Mouse (Mus musculus): Measurements from ENCODE around the gene Trim50.
"Not testable (repeated sequence)": the region's sequence is repeated elsewhere in the genome, so short reads cannot be mapped to it uniquely, and the experiment has no call there.

The Trim50 gene

GRCm38 (mm10) chr5:135352995-135353394 lies at the start of gene Trim50:
Trim50 (plus strand) TSS chr5:135353295.
- DNase-seq = no peak

GRCm38 (mm10) chr5:135306321-135306965 lies 46.7 kb upstream of the Trim50 start:
- DNase-seq = no peak

- DNase-seq = no peak
Observed at GRCm38 (mm10) chr5:135316177-135316576, 36.9 kb upstream of the Trim50 start.

GRCm38 (mm10) chr5:135319856-135320255 lies 33.2 kb upstream of the Trim50 start:
- DNase-seq = no peak

GRCm38 (mm10) chr5:135322197-135322596 lies 30.9 kb upstream of the Trim50 start:
- DNase-seq = no peak

- DNase-seq = no peak
Observed at GRCm38 (mm10) chr5:135326121-135326659, 26.9 kb upstream of the Trim50 start.

DNA sequence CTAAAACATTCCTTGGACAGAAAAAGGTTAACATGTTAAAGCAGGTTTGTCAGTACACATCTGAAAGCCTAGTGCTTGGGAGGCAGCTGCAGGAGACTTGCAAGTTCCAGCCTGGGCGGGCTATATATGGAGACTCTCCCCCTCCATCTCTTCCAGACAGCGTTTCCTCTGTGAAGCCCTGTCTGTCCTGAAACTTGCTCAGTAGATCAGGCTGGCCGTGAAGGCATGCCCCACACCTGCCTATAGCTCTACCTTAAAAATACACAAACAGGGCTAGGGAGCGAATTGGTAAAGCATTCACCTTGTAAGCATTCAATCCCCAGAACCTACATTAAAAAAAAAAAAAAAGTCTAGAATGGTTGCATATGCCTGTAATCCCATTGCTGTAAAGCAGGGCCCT lies 23.6 kb upstream of the Trim50 start:
- DNase-seq = no peak

GRCm38 (mm10) chr5:135330201-135330600 lies 22.9 kb upstream of the Trim50 start:
- DNase-seq = no peak

DNA sequence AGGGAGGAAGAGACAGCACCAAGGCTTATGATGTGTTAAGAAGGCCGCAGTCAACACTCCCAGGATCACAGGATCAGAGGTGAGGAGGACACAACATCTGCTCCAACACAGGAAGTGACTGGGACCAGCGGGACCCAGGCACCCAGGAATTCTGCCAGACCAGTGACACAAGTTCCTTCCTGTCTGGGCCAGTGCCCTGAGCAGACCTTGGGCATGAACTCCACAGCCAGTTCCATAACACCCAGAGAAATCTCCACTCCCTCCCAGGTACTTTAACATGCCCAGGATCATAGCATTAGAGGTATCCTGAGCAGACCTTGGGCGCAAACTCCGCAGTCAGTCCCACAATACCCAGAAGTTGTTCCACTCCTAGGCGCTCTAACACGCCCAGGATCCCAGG lies 21.9 kb upstream of the Trim50 start:
- DNase-seq = no peak

DNA sequence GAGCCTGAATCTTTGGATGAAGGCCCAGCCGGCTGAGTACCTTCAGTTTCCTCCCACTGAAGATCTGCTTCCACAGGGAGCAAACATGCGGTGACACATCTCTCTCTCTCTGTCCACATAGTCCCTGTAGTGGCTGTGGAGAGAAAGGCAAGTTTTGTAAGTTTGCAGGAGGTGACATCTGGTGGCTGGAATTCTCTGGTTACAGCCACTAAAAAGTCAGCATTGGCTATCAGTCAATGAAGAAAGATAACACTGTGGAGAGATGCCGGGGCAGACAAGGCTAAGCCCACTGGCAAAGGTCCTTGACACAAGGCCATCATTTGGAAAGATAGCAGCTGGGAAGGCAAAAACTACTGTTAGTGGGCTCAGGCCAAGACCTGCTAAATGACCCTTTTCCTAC lies 15.5 kb upstream of the Trim50 start:
- DNase-seq = no peak

DNA sequence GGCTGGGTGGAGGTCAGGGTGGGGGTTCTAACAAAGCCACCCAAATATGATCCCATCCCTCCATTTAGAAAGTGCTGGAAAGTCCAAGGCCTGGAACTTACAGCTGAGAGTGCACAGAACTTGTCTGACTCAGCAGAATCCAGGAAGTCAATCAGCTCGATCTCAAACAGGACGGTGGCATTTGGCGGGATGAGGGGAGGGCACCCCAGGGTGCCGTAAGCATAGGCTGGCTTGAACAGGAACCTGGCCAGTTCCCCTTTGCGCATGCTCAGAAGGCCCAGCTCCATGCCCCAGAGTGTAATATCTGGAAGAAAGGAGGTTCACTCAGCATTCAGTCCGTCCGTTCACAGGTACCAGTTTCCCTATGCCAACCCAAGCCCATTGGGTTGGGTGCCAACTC lies 7.1 kb upstream of the Trim50 start:
- DNase-seq = no peak

DNA sequence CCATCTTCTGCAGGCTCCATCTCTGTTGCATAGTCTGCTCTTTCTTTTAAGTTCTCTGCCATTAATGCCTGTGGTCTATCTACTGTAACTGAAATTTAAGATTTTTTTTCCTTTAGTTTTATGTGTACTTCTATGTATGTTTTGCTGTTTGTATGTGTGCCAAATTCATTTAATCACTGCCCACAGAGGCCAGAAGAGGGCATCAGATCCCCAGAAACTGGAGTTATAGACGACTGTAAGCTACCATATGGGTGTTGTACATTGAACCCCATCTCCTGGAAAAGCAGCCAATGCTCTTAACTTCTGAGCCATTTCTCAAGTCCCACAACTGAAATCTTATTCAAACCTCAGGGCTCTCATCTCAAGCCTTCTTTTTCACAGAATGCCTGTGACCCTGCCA lies 6.7 kb upstream of the Trim50 start:
- no peak for DNase-seq

DNA sequence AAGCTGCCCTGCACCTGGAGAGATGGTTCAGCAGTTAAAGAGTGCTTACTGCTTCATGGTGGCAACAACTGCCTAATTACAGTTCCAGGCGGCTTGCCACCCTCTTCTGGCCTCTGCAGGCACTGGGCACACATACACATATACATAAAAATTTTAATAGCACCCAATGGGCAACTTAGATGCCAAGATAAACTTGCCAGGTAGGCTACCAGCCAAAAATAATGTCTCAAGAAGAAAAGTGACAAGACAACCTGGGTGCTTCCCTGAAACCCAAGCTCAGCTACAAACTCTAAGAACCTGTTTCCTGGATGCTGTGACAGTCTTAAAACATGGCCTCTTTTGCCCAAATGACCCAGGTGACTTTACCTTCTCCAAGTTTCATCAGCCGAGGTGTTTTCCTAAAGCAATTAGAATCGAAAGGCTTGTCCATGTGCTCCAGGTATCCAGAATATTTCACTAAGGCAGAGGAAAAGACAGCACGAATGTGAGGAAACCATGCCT lies 5.5 kb upstream of the Trim50 start:
- DNase-seq = no peak

- no peak for DNase-seq
Observed at GRCm38 (mm10) chr5:135349862-135350261, 3.2 kb upstream of the Trim50 start, which contains the start of gene Fkbp6. Fkbp6 (minus strand) TSS chr5:135350044.

DNA sequence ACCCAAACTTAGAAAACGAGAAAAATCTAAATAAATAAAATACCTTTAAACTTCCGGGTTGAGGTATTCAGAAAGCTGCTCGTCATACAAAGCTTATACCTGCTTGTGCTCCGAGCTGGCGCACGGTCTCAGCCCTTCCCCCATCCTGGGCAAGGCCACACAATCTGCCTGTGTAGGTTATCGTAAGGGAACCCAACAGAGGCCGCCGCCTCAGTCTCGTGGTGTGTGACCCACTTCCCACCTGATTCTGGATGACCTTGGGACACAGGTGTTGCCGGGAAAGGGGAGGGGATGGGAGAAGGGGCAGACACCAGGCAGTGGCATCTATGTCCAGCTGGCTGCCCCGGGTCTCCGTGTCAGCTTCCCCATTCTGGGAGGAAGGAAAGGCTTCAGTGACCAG lies 1.5 kb upstream of the Trim50 start:
- DNase-seq = no peak

- no peak for DNase-seq
Observed at GRCm38 (mm10) chr5:135353564-135353963, 469 bp downstream of the Trim50 start.

GRCm38 (mm10) chr5:135356090-135356489 lies 3.0 kb downstream of the Trim50 start:
- DNase-seq = no peak

DNA sequence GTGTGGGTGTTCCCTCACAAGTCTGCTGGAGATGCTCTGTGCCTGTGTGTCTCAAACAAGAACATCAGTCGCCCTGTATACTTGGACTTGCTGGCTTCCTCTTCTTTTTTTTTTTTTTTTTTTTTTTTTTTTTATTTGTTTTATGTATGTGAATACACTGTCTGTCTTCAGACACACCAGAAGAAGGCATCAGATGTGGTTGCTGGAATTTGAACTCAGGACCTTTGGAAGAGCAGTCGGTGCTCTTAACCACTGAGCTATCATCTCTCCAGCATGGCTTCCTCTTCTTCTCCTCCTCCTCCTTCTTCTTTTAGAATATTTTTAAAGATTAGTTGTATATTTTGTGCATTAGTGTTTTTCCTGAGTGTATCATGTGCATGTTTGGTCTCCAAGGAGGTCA lies 4.5 kb downstream of the Trim50 start:
- no peak for DNase-seq

- no peak for DNase-seq
Observed at GRCm38 (mm10) chr5:135359772-135360171, 6.7 kb downstream of the Trim50 start.

- no peak for DNase-seq
Observed at GRCm38 (mm10) chr5:135362572-135362971, 9.5 kb downstream of the Trim50 start.

GRCm38 (mm10) chr5:135363540-135363939 lies 10.4 kb downstream of the Trim50 start:
- DNase-seq = no peak

DNA sequence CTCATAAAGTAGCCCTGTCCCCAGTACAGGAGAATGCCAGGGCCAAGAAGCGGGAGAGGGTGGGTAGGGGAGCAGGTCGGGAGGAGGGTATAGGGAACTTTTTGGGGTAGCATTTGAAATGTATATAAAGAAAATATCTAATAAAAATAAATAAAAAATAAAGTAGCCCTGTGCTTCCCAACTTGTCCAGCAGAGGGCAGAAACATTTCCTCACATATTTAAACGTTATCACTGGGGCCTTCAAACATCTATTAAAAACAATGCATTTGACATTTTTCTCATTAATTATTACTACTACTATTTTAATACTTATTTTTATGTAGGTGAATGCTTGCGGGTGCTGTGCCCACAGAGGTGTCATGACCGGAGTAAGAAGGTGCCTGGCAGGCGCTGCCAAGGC lies 14.7 kb downstream of the Trim50 start:
- DNase-seq = peak in 1 of 2 experiments; percentile 30

DNA sequence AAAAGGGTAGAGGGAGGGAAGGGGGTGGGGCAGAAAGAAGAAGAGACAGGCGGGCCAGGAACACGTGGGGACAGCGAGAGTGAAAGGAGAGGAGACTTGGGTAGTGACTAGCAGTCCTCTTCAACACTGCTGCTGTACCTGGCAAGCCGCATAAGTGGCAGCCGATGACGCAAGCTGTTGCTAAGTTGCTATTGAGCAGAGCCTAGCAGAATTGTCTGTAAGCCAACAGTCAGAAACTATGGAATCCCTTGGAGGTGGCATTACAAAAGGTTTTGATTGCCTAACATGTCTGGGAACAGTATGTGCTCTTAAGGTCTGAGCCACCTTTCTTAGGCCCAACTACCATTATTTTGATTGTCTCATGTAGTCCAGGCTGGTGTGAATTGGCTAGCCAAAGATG lies 15.2 kb downstream of the Trim50 start:
- no peak for DNase-seq

DNA sequence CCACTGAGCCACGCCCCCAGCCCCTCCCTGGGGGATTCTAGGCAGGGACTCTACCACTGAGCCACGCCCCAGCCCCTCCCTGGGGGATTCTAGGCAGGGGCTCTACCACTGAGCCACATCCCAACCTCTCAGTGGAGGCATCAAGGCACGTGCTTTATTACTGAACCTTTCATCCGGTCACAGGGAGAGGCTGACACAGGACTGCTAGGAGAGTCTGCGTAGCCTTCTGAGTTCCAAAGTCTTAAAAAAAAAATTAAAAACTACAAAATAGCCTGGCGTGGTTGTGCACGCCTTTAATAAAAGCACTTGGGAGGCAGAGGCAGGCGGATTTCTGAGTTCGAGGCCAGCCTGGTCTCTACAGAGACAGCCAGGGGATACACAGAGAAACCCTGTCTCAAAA lies 16.1 kb downstream of the Trim50 start:
- not testable (repeated sequence) for DNase-seq

All from cerebellum, postnatal 36 days (tissue).